Mouse (Mus musculus) forebrain, embryonic 11.5 days (tissue): Measurements from ENCODE around the gene Baiap3. TPM values are rescaled to one million over a fixed set of nuclear protein-coding genes. Genes with fewer than 3 reads are reported as not detected.

ENCODE experiments used
- ATAC-seq: fragments of 200-750 bp; cut with Nextera tagmentation; replicated peaks from 2 replicates; pipeline ENCODE4 v1.8.0; 2017; ENCODE audit warnings: moderate TSS enrichment; ENCODE audit not compliant: low FRiP score
- DNase-seq: peaks from one replicate; pipeline ENCODE4 v3.0.0-alpha.2; 2017; ENCODE audit warnings: low spot score
- H3K27ac ChIP-seq: fragments of 300-500 bp; sonication (generic); 2 replicates; pipeline ENCODE4 v1.5.1; 2014; ENCODE audit warnings: low read depth, low read length
- H3K27me3 ChIP-seq: fragments of 300-500 bp; sonication (generic); 2 replicates; pipeline ENCODE4 v1.6.1; 2014; ENCODE audit warnings: mild to moderate bottlenecking, low read length, mixed read lengths; ENCODE audit not compliant: control insufficient read depth, insufficient read depth
- H3K36me3 ChIP-seq: fragments of 300-500 bp; sonication (generic); 2 replicates; pipeline ENCODE4 v1.6.1; 2014; ENCODE audit warnings: mild to moderate bottlenecking, low read length, moderate library complexity, mixed read lengths; ENCODE audit not compliant: control insufficient read depth, insufficient read depth
- H3K4me1 ChIP-seq: fragments of 300-500 bp; sonication (generic); replicated peaks from 2 replicates; pipeline ENCODE4 v1.6.1; 2014; ENCODE audit warnings: low read length, mixed read lengths; ENCODE audit not compliant: control insufficient read depth, insufficient read depth
- H3K4me2 ChIP-seq: fragments of 300-500 bp; sonication (generic); 2 replicates; pipeline ENCODE4 v1.6.1; 2014; ENCODE audit warnings: low read depth, mild to moderate bottlenecking, low read length, moderate library complexity, mixed read lengths; ENCODE audit not compliant: severe bottlenecking
- H3K4me3 ChIP-seq: fragments of 300-500 bp; sonication (generic); 2 replicates; pipeline ENCODE4 v1.5.1; 2014; ENCODE audit warnings: low read depth, low read length
- H3K9ac ChIP-seq: fragments of 300-500 bp; sonication (generic); 2 replicates; pipeline ENCODE4 v1.6.1; 2014; ENCODE audit warnings: low read length
- H3K9me3 ChIP-seq: fragments of 300-500 bp; sonication (generic); 2 replicates; pipeline ENCODE4 v1.6.1; 2016; ENCODE audit warnings: low read length, mixed read lengths; ENCODE audit not compliant: control insufficient read depth
- WGBS: fragments of 180-500 bp; shearing (Covaris S2); extraction: QIAGEN DNeasy Blood & Tissue Kit; methylation state at CpG from one replicate; pipeline ENCODE4 v1.1.7; 2014; 5-methylcytosine and 5-hydroxymethylcytosine counted together
- polyA plus RNA-seq: library from polyadenylated mRNA; unstranded; fragments of >200 nt; fragmentation: Nextera tagmentation; extraction: Ambion mirVana; gene quantifications from 2 replicates; pipeline ENCODE4 v1.2.1, GENCODE M21; 2014

Baiap3 gene
- polyA plus RNA-seq = 1.2 and 1.7 TPM in 2 replicates

- 4% methylated on average over 35 of the region's 35 CpGs for WGBS
- ATAC-seq (peak; percentile 63), DNase-seq (peak; percentile 74)
- Histone ChIP-seq H3K4me1 (peaks cover 24% of the 10 kb centered on the region), H3K9me3 (no peaks in the 10 kb centered on the region), H3K36me3 (peaks cover 3% of the 10 kb centered on the region; the same call in 1 of the 2 replicates), H3K27ac (no peak within 1 kb of the TSS), H3K4me2 (peak within 1 kb of the TSS; percentile 50), H3K9ac (peak within 1 kb of the TSS; percentile 23; the same call in 1 of the 2 replicates), H3K4me3 (peak within 1 kb of the TSS; percentile 26), H3K27me3 (peaks cover 19% of the 10 kb centered on the region)
These were observed at the start of gene Baiap3 for GRCm38 (mm10) chr17:25256140-25256754. Baiap3 (minus strand) TSS chr17:25256364.

GRCm38 (mm10) chr17:25298094-25298493 lies 41.9 kb upstream of the Baiap3 start, which contains the start of gene Prss34:
Prss34 (plus strand) TSS chr17:25298394.
- no peak within 1 kb of the TSS for H3K4me3 ChIP-seq
- WGBS = 93% methylated on average over 5 of the region's 5 CpGs
- ATAC-seq = no peak
- no peaks in the 10 kb centered on the region for H3K9me3 ChIP-seq
- H3K4me1 ChIP-seq = no peaks in the 10 kb centered on the region
- H3K36me3 ChIP-seq = no peaks in the 10 kb centered on the region
- DNase-seq = no peak
- no peak within 1 kb of the TSS for H3K4me2 ChIP-seq
- H3K9ac ChIP-seq = no peak within 1 kb of the TSS
- no peak within 1 kb of the TSS for H3K27ac ChIP-seq
- H3K27me3 ChIP-seq = no peaks in the 10 kb centered on the region

- no peak for ATAC-seq
- H3K4me1 ChIP-seq = no peaks in the 10 kb centered on the region
- no peak overlapping the region for H3K27ac ChIP-seq
- no peak overlapping the region for H3K4me3 ChIP-seq
- no peak overlapping the region for H3K9ac ChIP-seq
- DNase-seq = no peak
- no peaks in the 10 kb centered on the region for H3K27me3 ChIP-seq
- H3K36me3 ChIP-seq = no peaks in the 10 kb centered on the region
- no peak overlapping the region for H3K4me2 ChIP-seq
- 64% methylated on average over 1 of the region's 1 CpGs for WGBS
- no peaks in the 10 kb centered on the region for H3K9me3 ChIP-seq
These were observed 37.9 kb upstream of the Baiap3 start for GRCm38 (mm10) chr17:25294111-25294510.

GRCm38 (mm10) chr17:25293495-25293894 lies 37.3 kb upstream of the Baiap3 start:
- DNase-seq (no peak), ATAC-seq (no peak)
- no peak overlapping the region for H3K27ac ChIP-seq
- H3K36me3 ChIP-seq = no peaks in the 10 kb centered on the region
- H3K9me3 ChIP-seq = no peaks in the 10 kb centered on the region
- no peaks in the 10 kb centered on the region for H3K27me3 ChIP-seq
- H3K4me2 ChIP-seq = no peak overlapping the region
- WGBS = 83% methylated on average over 5 of the region's 5 CpGs
- no peak overlapping the region for H3K4me3 ChIP-seq
- no peak overlapping the region for H3K9ac ChIP-seq
- H3K4me1 ChIP-seq = no peaks in the 10 kb centered on the region

GRCm38 (mm10) chr17:25290411-25290810 lies 34.2 kb upstream of the Baiap3 start:
- DNase-seq (peak; percentile 38), ATAC-seq (no peak)
- no peak overlapping the region for H3K27ac ChIP-seq
- no peak overlapping the region for H3K4me3 ChIP-seq
- no peaks in the 10 kb centered on the region for H3K4me1 ChIP-seq
- no peaks in the 10 kb centered on the region for H3K27me3 ChIP-seq
- H3K4me2 ChIP-seq = no peak overlapping the region
- no peaks in the 10 kb centered on the region for H3K9me3 ChIP-seq
- H3K9ac ChIP-seq = no peak overlapping the region
- no peaks in the 10 kb centered on the region for H3K36me3 ChIP-seq
- WGBS = 30% methylated on average over 4 of the region's 4 CpGs

GRCm38 (mm10) chr17:25288842-25289241 lies 32.7 kb upstream of the Baiap3 start:
- no peaks in the 10 kb centered on the region for H3K36me3 ChIP-seq
- H3K4me2 ChIP-seq = no peak overlapping the region
- ATAC-seq (no peak), DNase-seq (peak; percentile 69)
- no peak overlapping the region for H3K27ac ChIP-seq
- no peak overlapping the region for H3K9ac ChIP-seq
- 20% methylated on average over 4 of the region's 4 CpGs for WGBS
- no peak overlapping the region for H3K4me3 ChIP-seq
- no peaks in the 10 kb centered on the region for H3K9me3 ChIP-seq
- no peaks in the 10 kb centered on the region for H3K27me3 ChIP-seq
- no peaks in the 10 kb centered on the region for H3K4me1 ChIP-seq

GRCm38 (mm10) chr17:25285033-25285432 lies 28.9 kb upstream of the Baiap3 start:
- WGBS = 27% methylated on average over 3 of the region's 3 CpGs
- ATAC-seq (no peak), DNase-seq (peak; percentile 77)
- Histone ChIP-seq H3K4me1 (no peaks in the 10 kb centered on the region), H3K4me3 (no peak overlapping the region), H3K9me3 (no peaks in the 10 kb centered on the region), H3K36me3 (no peaks in the 10 kb centered on the region), H3K27me3 (no peaks in the 10 kb centered on the region), H3K4me2 (no peak overlapping the region), H3K27ac (no peak overlapping the region), H3K9ac (no peak overlapping the region)

- no peak overlapping the region for H3K4me2 ChIP-seq
- H3K36me3 ChIP-seq = no peaks in the 10 kb centered on the region
- H3K9ac ChIP-seq = no peak overlapping the region
- no peak for ATAC-seq
- no peaks in the 10 kb centered on the region for H3K9me3 ChIP-seq
- no peaks in the 10 kb centered on the region for H3K4me1 ChIP-seq
- DNase-seq = no peak
- H3K27me3 ChIP-seq = no peaks in the 10 kb centered on the region
- WGBS = 46% methylated on average over 11 of the region's 11 CpGs
- no peak overlapping the region for H3K4me3 ChIP-seq
- no peak overlapping the region for H3K27ac ChIP-seq
These were observed 26.0 kb upstream of the Baiap3 start for GRCm38 (mm10) chr17:25282133-25282532.

- peaks cover 9% of the 10 kb centered on the region for H3K4me1 ChIP-seq
- H3K36me3 ChIP-seq = no peaks in the 10 kb centered on the region
- DNase-seq = no peak
- H3K27ac ChIP-seq = no peak overlapping the region
- no peak overlapping the region for H3K9ac ChIP-seq
- H3K4me2 ChIP-seq = no peak overlapping the region
- no peak for ATAC-seq
- no peaks in the 10 kb centered on the region for H3K27me3 ChIP-seq
- H3K4me3 ChIP-seq = no peak overlapping the region
- no peaks in the 10 kb centered on the region for H3K9me3 ChIP-seq
- 90% methylated on average over 3 of the region's 3 CpGs for WGBS
These were observed 19.7 kb upstream of the Baiap3 start for GRCm38 (mm10) chr17:25275833-25276232.
